Mouse (Mus musculus): ENCODE measurements around the gene Homer3.
A peak's percentile ranks its signal among the peaks of the same experiment; 100 is the strongest.

The Homer3 gene

GRCm38 (mm10) chr8:70284421-70284820 is 1.8 kb downstream of the Homer3 start:
- no peak for DNase-seq (ENCODE audit: low read depth, low spot score)

GRCm38 (mm10) chr8:70285304-70285703 is 2.7 kb downstream of the Homer3 start:
- DNase-seq (ENCODE audit: low read depth, low spot score), result no peak

GRCm38 (mm10) chr8:70286737-70287136 is 4.1 kb downstream of the Homer3 start:
- no peak for DNase-seq (ENCODE audit: low read depth, low spot score)

- DNase-seq (ENCODE audit: low read depth, low spot score), result no peak
These were observed 11.4 kb downstream of the Homer3 start for GRCm38 (mm10) chr8:70293988-70294405.

- DNase-seq (ENCODE audit: low read depth, low spot score), result no peak
These were observed 18.3 kb downstream of the Homer3 start for GRCm38 (mm10) chr8:70300881-70301280.

GRCm38 (mm10) chr8:70302358-70302890 is 19.8 kb downstream of the Homer3 start, which contains the start of the genes Ddx49 and Cope:
Ddx49 (minus strand) TSS chr8:70302489.
Cope (plus strand) TSS chr8:70302518.
- DNase-seq (ENCODE audit: low read depth, low spot score), result peak; percentile 89

- DNase-seq (ENCODE audit: low read depth, low spot score), result no peak
These were observed 20.3 kb downstream of the Homer3 start for GRCm38 (mm10) chr8:70302901-70303300.

- no peak for DNase-seq (ENCODE audit: low read depth, low spot score)
These were observed 26.7 kb downstream of the Homer3 start for GRCm38 (mm10) chr8:70309311-70309710.

GRCm38 (mm10) chr8:70313399-70313798 is 30.8 kb downstream of the Homer3 start:
- no peak for DNase-seq (ENCODE audit: low read depth, low spot score)

GRCm38 (mm10) chr8:70315624-70316510 is 33.2 kb downstream of the Homer3 start, which contains the start of gene Cers1:
Cers1 (plus strand) TSS chr8:70315775.
- DNase-seq (ENCODE audit: low read depth, low spot score), result no peak

- peak; percentile 79 for DNase-seq (ENCODE audit: low read depth, low spot score)
These were observed 34.2 kb downstream of the Homer3 start for GRCm38 (mm10) chr8:70316511-70317504.

- DNase-seq (ENCODE audit: low read depth, low spot score), result no peak
These were observed 35.2 kb downstream of the Homer3 start for GRCm38 (mm10) chr8:70317872-70318271.

GRCm38 (mm10) chr8:70323716-70324115 is 41.1 kb downstream of the Homer3 start:
- no peak for DNase-seq (ENCODE audit: low read depth, low spot score)

GRCm38 (mm10) chr8:70327512-70327911 is 44.9 kb downstream of the Homer3 start:
- DNase-seq (ENCODE audit: low read depth, low spot score), result no peak

GRCm38 (mm10) chr8:70329124-70329834 is 46.7 kb downstream of the Homer3 start, which contains the start of gene Gdf1:
Gdf1 (plus strand) TSS chr8:70329817.
- no peak for DNase-seq (ENCODE audit: low read depth, low spot score)

- no peak for DNase-seq (ENCODE audit: low read depth, low spot score)
These were observed 47.5 kb downstream of the Homer3 start for GRCm38 (mm10) chr8:70329835-70330740.

GRCm38 (mm10) chr8:70330741-70331364 is 48.2 kb downstream of the Homer3 start:
- no peak for DNase-seq (ENCODE audit: low read depth, low spot score)

- DNase-seq (ENCODE audit: low read depth, low spot score), result no peak
These were observed 48.9 kb downstream of the Homer3 start for GRCm38 (mm10) chr8:70331526-70331925.
